ENCODE assay signal across 11 mouse cellular contexts in the genomic region with DNA sequence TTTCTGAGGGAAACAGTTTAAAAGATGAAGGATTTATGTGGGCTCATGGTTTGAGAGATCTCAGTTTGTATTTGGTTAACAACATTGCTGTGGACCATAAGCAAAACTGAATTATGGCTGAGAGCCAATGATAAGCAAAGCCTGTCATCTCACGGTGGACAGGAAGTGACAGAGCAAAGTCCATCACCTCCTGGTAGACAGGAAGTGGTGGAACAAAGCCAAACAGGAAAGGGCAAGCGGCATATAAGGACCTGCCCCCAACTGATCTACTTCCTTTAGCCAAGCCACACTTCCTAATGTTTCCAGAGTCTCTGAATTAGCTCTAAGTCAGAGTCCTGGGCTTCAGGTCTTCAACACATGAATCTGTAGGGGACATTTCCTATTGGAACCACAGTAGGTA. TPM values are rescaled to one million over a fixed set of nuclear protein-coding genes. Genes with fewer than 3 reads are reported as not detected.
DNase-seq lines count a peak whose midpoint lies in the region; ATAC-seq and TF ChIP-seq lines count a peak whose summit lies in the region.
"Had no signal": no experiment of that assay in that cellular context is flagged by ENCODE, and none has a peak within 500 bp of the region (broad histone marks: within the 10 kb centered on the region; RNA-seq: fewer than 3 reads in every experiment).

No protein-coding gene starts in this region.

- WGBS in embryonic facial prominence, embryonic 11.5 days: 71% methylated on average over 2 of the region's 2 CpGs
- WGBS in embryonic facial prominence, embryonic 10.5 days: 70% methylated on average over 2 of the region's 2 CpGs
- WGBS in heart, postnatal 0 days: 43% methylated on average over 2 of the region's 2 CpGs
- 51% methylated on average over 2 of the region's 2 CpGs for WGBS in limb, embryonic 13.5 days
- WGBS in forebrain, embryonic 11.5 days: 84% methylated on average over 2 of the region's 2 CpGs

- no peak overlapping the region for H3K4me2 ChIP-seq in embryonic facial prominence, embryonic 11.5 days (ENCODE audit: low read depth, low read length)
- 0 out of 2 replicates have a peak overlapping the region, but pooled peaks have one; percentile 18 for H3K4me2 ChIP-seq in heart, postnatal 0 days (ENCODE audit: low read depth, low read length)
- no peak overlapping the region for H3K4me2 ChIP-seq in limb, embryonic 13.5 days (replicated peaks)
- no peak overlapping the region for H3K4me2 ChIP-seq in forebrain, embryonic 11.5 days (ENCODE audit: low read depth, low read length, severe bottlenecking)
- H3K4me2 ChIP-seq: embryonic facial prominence, embryonic 13.5 days; hindbrain, embryonic 12.5 days had no signal

- ATAC-seq in embryonic facial prominence, embryonic 11.5 days (replicated peaks; ENCODE audit: insufficient number of reproducible peaks, low FRiP score, low TSS enrichment, low read depth): no peak
- peak; percentile 51 for ATAC-seq in heart, postnatal 0 days (ENCODE audit: insufficient read depth, low read depth)
- no peak for ATAC-seq in limb, embryonic 13.5 days (ENCODE audit: low FRiP score, low read depth)
- ATAC-seq in monocyte, adult 5-6 weeks (replicated peaks; ENCODE audit: insufficient number of reproducible peaks, low FRiP score, low TSS enrichment, poor library complexity, severe bottlenecking): peak; percentile 89
- no peak for ATAC-seq in forebrain, embryonic 11.5 days (replicated peaks; ENCODE audit: low FRiP score)

- no peaks in the 10 kb centered on the region for H3K36me3 ChIP-seq in embryonic facial prominence, embryonic 11.5 days (replicated peaks; ENCODE audit: control insufficient read depth, insufficient read depth, low read depth, low read length)
- H3K36me3 ChIP-seq in embryonic facial prominence, embryonic 10.5 days (replicated peaks): 0 out of 2 replicates have a peak, but pooled peaks cover 3% of the 10 kb centered on the region
- peaks cover 12% of the 10 kb centered on the region for H3K36me3 ChIP-seq in heart, postnatal 0 days (replicated peaks; ENCODE audit: control insufficient read depth, insufficient read depth, low read length)
- peaks cover 8% of the 10 kb centered on the region; the same call in 1 of the 2 replicates for H3K36me3 ChIP-seq in limb, embryonic 13.5 days
- no peaks in the 10 kb centered on the region for H3K36me3 ChIP-seq in forebrain, embryonic 11.5 days (ENCODE audit: control insufficient read depth, insufficient read depth, low read length)
- H3K36me3 ChIP-seq: hindbrain, embryonic 12.5 days had no signal

- H3K4me1 ChIP-seq in embryonic facial prominence, embryonic 11.5 days (ENCODE audit: control insufficient read depth, insufficient read depth, low read length): no peaks in the 10 kb centered on the region
- peaks cover 3% of the 10 kb centered on the region for H3K4me1 ChIP-seq in embryonic facial prominence, embryonic 10.5 days
- peaks cover 21% of the 10 kb centered on the region; the same call in 1 of the 2 replicates for H3K4me1 ChIP-seq in heart, postnatal 0 days (ENCODE audit: control insufficient read depth, insufficient read depth)
- H3K4me1 ChIP-seq in limb, embryonic 13.5 days: peaks cover 12% of the 10 kb centered on the region; the same call in 1 of the 2 replicates
- H3K4me1 ChIP-seq in forebrain, embryonic 11.5 days (replicated peaks; ENCODE audit: control insufficient read depth, insufficient read depth, low read length): no peaks in the 10 kb centered on the region
- H3K4me1 ChIP-seq: hindbrain, embryonic 12.5 days had no signal

- DNase-seq in embryonic facial prominence, embryonic 11.5 days (ENCODE audit: low spot score): peak; percentile 4
- no peak for DNase-seq in embryonic facial prominence, embryonic 10.5 days (ENCODE audit: low spot score)
- peak; percentile 59 for DNase-seq in heart, postnatal 0 days (ENCODE audit: low spot score)
- DNase-seq in forebrain, embryonic 11.5 days (ENCODE audit: low spot score): no peak
- no peak for DNase-seq in adrenal gland, adult 2 months
- DNase-seq in cerebellum, postnatal 25 days: no peak
- DNase-seq: thymus, postnatal 14 days had no signal

- no peak overlapping the region for H3K4me3 ChIP-seq in embryonic facial prominence, embryonic 11.5 days (ENCODE audit: low read depth, low read length)
- H3K4me3 ChIP-seq in embryonic facial prominence, embryonic 10.5 days: no peak overlapping the region
- H3K4me3 ChIP-seq in heart, postnatal 0 days (ENCODE audit: low read depth, low read length): no peak overlapping the region
- H3K4me3 ChIP-seq in limb, embryonic 13.5 days: no peak overlapping the region
- no peak overlapping the region for H3K4me3 ChIP-seq in forebrain, embryonic 11.5 days (ENCODE audit: low read depth, low read length)
- H3K4me3 ChIP-seq: embryonic facial prominence, embryonic 13.5 days; hindbrain, embryonic 12.5 days had no signal

- TF ChIP-seq EP300 in heart, postnatal 0 days (IDR thresholded peaks at IDR 0.05; ENCODE audit: low read depth): peak; percentile 80

- no peak overlapping the region for H3K9ac ChIP-seq in embryonic facial prominence, embryonic 11.5 days (replicated peaks; ENCODE audit: low read length)
- no peak overlapping the region for H3K9ac ChIP-seq in heart, postnatal 0 days (replicated peaks; ENCODE audit: low read depth, low read length)
- no peak overlapping the region for H3K9ac ChIP-seq in limb, embryonic 13.5 days
- H3K9ac ChIP-seq in forebrain, embryonic 11.5 days (ENCODE audit: low read length): no peak overlapping the region
- H3K9ac ChIP-seq: embryonic facial prominence, embryonic 13.5 days; hindbrain, embryonic 12.5 days had no signal

- H3K9me3 ChIP-seq in embryonic facial prominence, embryonic 11.5 days (replicated peaks; ENCODE audit: control insufficient read depth, low read length): no peaks in the 10 kb centered on the region
- H3K9me3 ChIP-seq in embryonic facial prominence, embryonic 10.5 days: no peaks in the 10 kb centered on the region
- H3K9me3 ChIP-seq in heart, postnatal 0 days (replicated peaks; ENCODE audit: control insufficient read depth, low read length): no peaks in the 10 kb centered on the region
- no peaks in the 10 kb centered on the region for H3K9me3 ChIP-seq in limb, embryonic 13.5 days
- H3K9me3 ChIP-seq in forebrain, embryonic 11.5 days (ENCODE audit: control insufficient read depth, low read length): no peaks in the 10 kb centered on the region
- H3K9me3 ChIP-seq: embryonic facial prominence, embryonic 13.5 days; hindbrain, embryonic 12.5 days had no signal

- no peak overlapping the region for H3K27ac ChIP-seq in embryonic facial prominence, embryonic 11.5 days (replicated peaks; ENCODE audit: low read depth, low read length)
- no peak overlapping the region; the same call in 1 of the 2 replicates for H3K27ac ChIP-seq in embryonic facial prominence, embryonic 10.5 days (replicated peaks)
- peak overlapping the region; percentile 89 for H3K27ac ChIP-seq in heart, postnatal 0 days (ENCODE audit: low read depth)
- H3K27ac ChIP-seq in limb, embryonic 13.5 days: peak overlapping the region; percentile 22
- no peak overlapping the region for H3K27ac ChIP-seq in forebrain, embryonic 11.5 days (ENCODE audit: low read depth, low read length)
- H3K27ac ChIP-seq: hindbrain, embryonic 12.5 days had no signal

- no peak for TF ChIP-seq CTCF in heart, postnatal 0 days (IDR thresholded peaks at IDR 0.05; ENCODE audit: low read depth)

- H3K27me3 ChIP-seq in embryonic facial prominence, embryonic 11.5 days (ENCODE audit: control insufficient read depth, insufficient read depth, low read length): no peaks in the 10 kb centered on the region
- no peaks in the 10 kb centered on the region for H3K27me3 ChIP-seq in embryonic facial prominence, embryonic 10.5 days (replicated peaks; ENCODE audit: low read depth, poor library complexity, severe bottlenecking)
- H3K27me3 ChIP-seq in heart, postnatal 0 days (ENCODE audit: control insufficient read depth, insufficient read depth, low read length): no peaks in the 10 kb centered on the region
- H3K27me3 ChIP-seq in limb, embryonic 13.5 days: no peaks in the 10 kb centered on the region
- H3K27me3 ChIP-seq in forebrain, embryonic 11.5 days (ENCODE audit: control insufficient read depth, insufficient read depth, low read length): no peaks in the 10 kb centered on the region
- H3K27me3 ChIP-seq: embryonic facial prominence, embryonic 13.5 days; hindbrain, embryonic 12.5 days had no signal

RNA-seq across cellular contexts. Expression of a gene that starts 37.1 kb away (rescaled TPM):
- polyA plus RNA-seq in embryonic facial prominence, embryonic 11.5 days (2014; fragmentation: Nextera tagmentation; extraction: Ambion mirVana): 3.5 and 6.2 TPM in 2 replicates
- 3.8 and 4.0 TPM in 2 replicates for polyA plus RNA-seq in embryonic facial prominence, embryonic 10.5 days (2016; fragmentation: Nextera tagmentation; extraction: Ambion mirVana)
- total RNA-seq in heart, postnatal 0 days (2014; rRNA removed; ENCODE audit: low replicate concordance): 11.6 and 13.4 TPM in 2 replicates
- 4.6 TPM in 2 replicates for polyA plus RNA-seq in heart, postnatal 0 days (2015; fragmentation: Nextera tagmentation; extraction: Ambion mirVana)
- 6.9 and 7.1 TPM in 2 replicates for polyA plus RNA-seq in limb, embryonic 13.5 days (2015; fragmentation: Nextera tagmentation; extraction: Ambion mirVana)
- 60.2 to 126 TPM (median 89.9 TPM) in 3 replicates for total RNA-seq in monocyte, adult 5-6 weeks (2017)
- 4.1 and 6.1 TPM in 2 replicates for polyA plus RNA-seq in forebrain, embryonic 11.5 days (2014; fragmentation: Nextera tagmentation; extraction: Ambion mirVana)
- total RNA-seq in adrenal gland, adult 2 months (2021): 10 to 100 TPM; 12.3 to 15.1 TPM
- 7.4 and 8.9 TPM in 2 replicates for polyA plus RNA-seq in adrenal gland, adult 2 months (2012; rRNA removed)

Comparison
In these comparisons a context has a peak if more than half of its experiments do, and no peak if none do; other contexts are left out.
1. DNase-seq: peak in embryonic facial prominence, embryonic 11.5 days (single experiment) and heart, postnatal 0 days (single experiment); none in embryonic facial prominence, embryonic 10.5 days (single experiment), forebrain, embryonic 11.5 days (single experiment), adrenal gland, adult 2 months (single experiment) and cerebellum, postnatal 25 days (0 of 2).
2. ATAC-seq: peak in heart, postnatal 0 days (single experiment) and monocyte, adult 5-6 weeks (single experiment); none in embryonic facial prominence, embryonic 11.5 days (single experiment), limb, embryonic 13.5 days (single experiment) and forebrain, embryonic 11.5 days (single experiment).
3. H3K27ac ChIP-seq: peak in heart, postnatal 0 days (single experiment) and limb, embryonic 13.5 days (single experiment); none in embryonic facial prominence, embryonic 11.5 days (single experiment), embryonic facial prominence, embryonic 10.5 days (single experiment) and forebrain, embryonic 11.5 days (single experiment).